Mouse (Mus musculus) liver, adult 2 months (tissue): ENCODE results near the gene Piga. TPM values are rescaled to one million over a fixed set of nuclear protein-coding genes. Genes with fewer than 3 reads are reported as not detected.

ENCODE experiments used
- DNase-seq: peaks from one replicate; pipeline ENCODE4 v3.0.0-alpha.2; 2011; ENCODE audit warnings: low read depth, low spot score; ENCODE audit errors: extremely low read depth
- H3K27ac ChIP-seq: fragments of 200-500 bp; replicated peaks from 2 replicates; pipeline ENCODE4 v1.5.1; 2012; ENCODE audit warnings: low read depth, mild to moderate bottlenecking, control low read depth, inconsistent platforms, low read length; ENCODE audit not compliant: insufficient read depth
- H3K27me3 ChIP-seq: fragments of 200-500 bp; 2 replicates; pipeline ENCODE4 v1.6.1; 2012; ENCODE audit warnings: mild to moderate bottlenecking, moderate library complexity, low read length, inconsistent platforms; ENCODE audit not compliant: control insufficient read depth, insufficient read depth
- H3K36me3 ChIP-seq: fragments of 200-500 bp; 2 replicates; pipeline ENCODE4 v1.6.1; 2012; ENCODE audit warnings: low read length, inconsistent platforms; ENCODE audit not compliant: control insufficient read depth, insufficient read depth
- H3K4me1 ChIP-seq: fragments of 200-500 bp; 2 replicates; pipeline ENCODE4 v1.6.1; 2011; ENCODE audit warnings: low read length; ENCODE audit not compliant: control insufficient read depth, insufficient read depth
- H3K4me3 ChIP-seq: fragments of 200-500 bp; 2 replicates; pipeline ENCODE4 v1.5.1; 2011; ENCODE audit warnings: low read depth, mild to moderate bottlenecking, control low read depth, low read length, moderate library complexity; ENCODE audit not compliant: insufficient read depth
- H3K79me2 ChIP-seq: fragments of 200-500 bp; 2 replicates; pipeline ENCODE4 v1.6.1; 2012; ENCODE audit warnings: inconsistent platforms, mild to moderate bottlenecking, low read length, moderate library complexity; ENCODE audit not compliant: control insufficient read depth, insufficient read depth
- H3K9ac ChIP-seq: fragments of 200-500 bp; 2 replicates; pipeline ENCODE4 v1.6.1; 2012; ENCODE audit warnings: low read depth, mild to moderate bottlenecking, control low read depth, inconsistent platforms, low read length
- CTCF ChIP-seq: fragments of 200-500 bp; IDR thresholded peaks from 2 replicates; pipeline ENCODE4 v1.5.1; 2011; ENCODE audit warnings: low read depth, low read length, control low read depth
- POLR2A ChIP-seq: fragments of 200-500 bp; IDR thresholded peaks from 2 replicates; pipeline ENCODE4 v1.6.1; 2011; ENCODE audit warnings: low read length, control low read depth; ENCODE audit not compliant: insufficient read depth; ENCODE audit errors: extremely low read depth
- WGBS: fragments of 180-500 bp; shearing (Covaris S2); methylation state at CpG from one replicate; pipeline ENCODE4 v1.1.7; 2018; 5-methylcytosine and 5-hydroxymethylcytosine counted together
- polyA plus RNA-seq: library from polyadenylated mRNA; depleted of rRNA; stranded (reverse); fragments of >200 nt; gene quantifications from 2 replicates; pipeline ENCODE4 v1.2.3, GENCODE M21; 2012
- total RNA-seq: library from RNA; depleted of rRNA; stranded (reverse); fragments of >200 nt; gene quantifications from 2 replicates; pipeline ENCODE4 v1.2.3, GENCODE M21; 2014

The Piga gene
- total and polyA plus RNA-seq, 2 experiments = 1.7 to 3.6 TPM

DNA sequence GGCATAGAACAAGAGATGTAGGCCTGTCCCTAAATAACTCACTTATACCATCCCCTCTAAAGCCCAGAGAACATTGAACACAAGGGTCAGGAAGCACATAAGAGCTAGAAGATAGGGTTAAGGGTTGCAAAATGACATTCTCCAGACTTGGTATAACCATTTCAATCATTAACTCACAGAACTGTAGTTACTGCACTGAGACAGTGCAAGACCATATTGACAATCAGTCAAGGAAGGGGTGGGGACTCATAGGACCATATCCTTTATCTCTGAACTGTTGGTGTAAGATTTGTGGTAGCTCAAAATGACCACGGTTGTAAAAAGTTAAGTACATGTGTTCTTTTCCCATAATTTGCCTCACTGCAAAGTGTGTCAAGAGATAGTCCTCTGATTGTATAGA, 9.0 kb upstream of the Piga start:
- Histone ChIP-seq H3K79me2 (no peaks in the 10 kb centered on the region), H3K27ac (no peak overlapping the region), H3K4me1 (no peaks in the 10 kb centered on the region), H3K36me3 (no peaks in the 10 kb centered on the region), H3K4me3 (no peak overlapping the region), H3K27me3 (no peaks in the 10 kb centered on the region), H3K9ac (no peak overlapping the region)
- DNase-seq = no peak
- TF ChIP-seq CTCF (no peak), POLR2A (no peak)
- 23% methylated on average over 1 of the region's 1 CpGs for WGBS

GRCm38 (mm10) chrX:164416803-164417202, 2.8 kb upstream of the Piga start:
- H3K9ac ChIP-seq = no peak overlapping the region
- no peak for DNase-seq
- no peaks in the 10 kb centered on the region for H3K36me3 ChIP-seq
- WGBS = 93% methylated on average over 2 of the region's 2 CpGs
- no peaks in the 10 kb centered on the region for H3K27me3 ChIP-seq
- no peak overlapping the region for H3K27ac ChIP-seq
- no peaks in the 10 kb centered on the region for H3K4me1 ChIP-seq
- no peak overlapping the region for H3K4me3 ChIP-seq
- no peak for TF ChIP-seq CTCF
- no peak for TF ChIP-seq POLR2A
- H3K79me2 ChIP-seq = no peaks in the 10 kb centered on the region

DNA sequence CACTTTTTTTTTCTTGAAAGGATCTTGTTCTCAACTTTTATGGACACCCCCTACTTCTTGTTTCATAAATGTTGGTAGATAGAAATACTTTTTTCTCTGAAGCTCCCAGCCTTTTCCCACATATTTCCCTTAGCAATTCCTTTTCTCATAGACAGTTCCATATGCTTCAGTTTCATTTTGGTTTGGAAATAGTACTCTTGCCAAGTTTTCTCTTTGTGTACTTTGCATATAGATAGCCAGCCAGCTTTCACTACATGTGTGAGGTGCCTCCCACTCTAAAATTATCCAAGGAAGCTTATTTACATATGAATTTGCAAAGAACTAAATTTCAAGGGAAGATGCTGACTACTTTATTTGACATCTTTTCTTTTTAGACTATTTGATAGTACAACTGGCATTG, 1.6 kb upstream of the Piga start:
- Histone ChIP-seq H3K4me1 (no peaks in the 10 kb centered on the region), H3K4me3 (no peak overlapping the region), H3K27me3 (no peaks in the 10 kb centered on the region), H3K36me3 (peaks cover 4% of the 10 kb centered on the region; the same call in 1 of the 2 replicates), H3K79me2 (no peaks in the 10 kb centered on the region), H3K9ac (no peak overlapping the region), H3K27ac (no peak overlapping the region)
- no peak for DNase-seq
- no peak for TF ChIP-seq POLR2A
- TF ChIP-seq CTCF = no peak

DNA sequence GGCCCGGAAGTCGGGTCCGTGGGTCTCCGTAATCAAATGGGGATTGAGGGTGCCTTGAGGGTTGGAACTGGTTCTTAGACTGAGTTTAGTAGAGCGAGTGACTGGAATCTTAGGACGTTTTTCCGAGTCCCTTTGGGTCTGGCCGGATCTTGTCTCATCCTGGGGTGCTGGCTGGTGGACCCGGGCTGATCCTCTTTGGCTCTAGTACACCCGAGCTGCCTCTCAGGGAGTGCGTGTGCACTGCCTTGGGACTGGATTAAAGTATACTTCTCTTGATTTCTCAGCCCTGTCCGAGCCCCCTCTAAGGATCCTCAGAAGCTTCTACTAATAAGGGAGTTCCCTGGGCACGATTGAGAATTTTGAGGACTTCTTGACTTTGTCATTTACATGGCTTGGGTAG, 368 bp downstream of the Piga start:
- Histone ChIP-seq H3K9ac (peak overlapping the region; percentile 82), H3K27me3 (no peaks in the 10 kb centered on the region), H3K79me2 (no peaks in the 10 kb centered on the region), H3K36me3 (peaks cover 6% of the 10 kb centered on the region; the same call in 1 of the 2 replicates), H3K4me3 (peak overlapping the region; percentile 74), H3K27ac (peak overlapping the region; percentile 76), H3K4me1 (no peaks in the 10 kb centered on the region)
- under 1% methylated on average over 13 of the region's 13 CpGs for WGBS
- DNase-seq = no peak
- TF ChIP-seq POLR2A (no peak), CTCF (no peak)

DNA sequence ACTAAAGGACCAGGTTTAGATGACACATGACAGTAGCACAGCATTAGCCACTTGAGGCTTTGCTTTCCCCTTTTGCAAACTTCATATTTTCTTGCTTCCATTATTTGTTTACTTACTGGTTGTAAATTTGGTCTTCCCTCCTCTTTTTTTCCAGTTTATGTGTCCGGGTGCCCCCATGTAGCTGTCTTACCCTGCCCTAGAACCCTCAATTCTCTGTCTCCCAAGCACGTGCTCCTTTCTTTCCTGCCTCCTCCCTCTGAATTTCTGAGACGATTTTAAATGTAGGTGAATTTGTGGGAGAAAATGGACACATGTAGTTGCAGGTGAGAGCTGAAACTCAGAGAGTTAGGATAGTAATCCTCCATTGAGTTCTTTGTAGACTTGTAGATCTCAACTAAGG, 931 bp downstream of the Piga start:
- no peaks in the 10 kb centered on the region for H3K27me3 ChIP-seq
- no peak overlapping the region for H3K9ac ChIP-seq
- H3K79me2 ChIP-seq = no peaks in the 10 kb centered on the region
- WGBS = 22% methylated on average over 3 of the region's 3 CpGs
- TF ChIP-seq POLR2A = no peak
- no peak for TF ChIP-seq CTCF
- DNase-seq = no peak
- no peaks in the 10 kb centered on the region for H3K4me1 ChIP-seq
- peak overlapping the region; percentile 74; the same call in 1 of the 2 replicates for H3K4me3 ChIP-seq
- H3K27ac ChIP-seq = no peak overlapping the region
- H3K36me3 ChIP-seq = peaks cover 6% of the 10 kb centered on the region; the same call in 1 of the 2 replicates

DNA sequence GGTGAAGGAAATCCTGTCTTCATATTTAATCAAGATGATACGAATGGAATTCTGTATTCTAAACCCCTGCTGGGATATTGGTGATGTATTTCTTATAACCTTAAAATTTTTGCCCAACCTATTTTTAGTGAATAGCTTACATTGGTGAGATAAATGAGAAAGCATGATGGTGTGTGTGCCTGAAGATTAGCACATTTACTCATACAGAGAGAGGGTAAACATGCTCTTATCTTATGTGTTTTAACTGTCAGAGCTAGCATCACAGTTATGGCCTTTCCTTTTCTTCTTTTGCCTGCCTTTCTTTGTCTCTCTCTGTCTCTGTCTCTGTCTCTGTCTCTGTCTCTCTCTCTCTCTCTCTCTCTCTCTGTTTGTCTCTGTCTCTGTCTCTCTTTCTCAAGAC, 5.2 kb downstream of the Piga start:
- no peaks in the 10 kb centered on the region for H3K79me2 ChIP-seq
- no peak overlapping the region for H3K9ac ChIP-seq
- H3K27ac ChIP-seq = no peak overlapping the region
- H3K27me3 ChIP-seq = no peaks in the 10 kb centered on the region
- no peak overlapping the region for H3K4me3 ChIP-seq
- no peak for TF ChIP-seq CTCF
- no peak for TF ChIP-seq POLR2A
- peaks cover 9% of the 10 kb centered on the region; the same call in 1 of the 2 replicates for H3K36me3 ChIP-seq
- H3K4me1 ChIP-seq = no peaks in the 10 kb centered on the region
- DNase-seq = no peak
- WGBS = 88% methylated on average over 1 of the region's 1 CpGs
